Mouse (Mus musculus): Measurements from ENCODE around the gene Scimp. TPM values are rescaled to one million over a fixed set of nuclear protein-coding genes. Genes with fewer than 3 reads are reported as not detected.

Gene Scimp
- polyA plus RNA-seq, 1 experiment from 2014 or later = 0.20 TPM

DNA sequence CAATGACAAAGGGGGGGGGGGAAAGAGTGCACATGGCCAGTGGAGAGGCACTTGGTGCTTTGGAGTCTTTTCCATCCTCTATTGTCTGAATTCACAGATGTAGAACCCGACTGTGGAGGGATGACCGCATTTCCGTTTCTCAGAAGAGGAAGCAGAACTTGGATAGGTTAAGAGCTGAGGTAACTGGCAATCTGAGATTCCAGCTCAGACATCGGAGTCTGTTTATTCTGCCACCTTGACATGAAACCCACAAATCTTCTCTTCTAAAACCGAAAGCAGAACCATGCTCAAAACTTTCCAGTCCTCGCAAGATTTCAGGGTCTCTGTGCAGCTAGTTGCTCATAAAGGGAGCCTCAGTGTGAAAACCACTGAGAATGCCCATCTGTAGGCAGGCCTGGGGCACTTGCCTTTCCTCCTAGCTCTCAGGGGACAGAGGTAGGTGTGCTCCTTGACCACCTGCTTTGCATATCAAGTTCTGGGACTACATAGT is 8.6 kb downstream of the Scimp start:
- H3K9me3 ChIP-seq (ENCODE audit: low read length) = no peaks in the 10 kb centered on the region
- H3K9ac ChIP-seq (replicated peaks; ENCODE audit: low read length) = no peak overlapping the region
- no peak overlapping the region for H3K27ac ChIP-seq (ENCODE audit: low read length)
- 57% methylated on average over 6 of the region's 6 CpGs for WGBS
- H3K4me2 ChIP-seq (replicated peaks; ENCODE audit: low read depth, low read length) = no peak overlapping the region
- no peaks in the 10 kb centered on the region for H3K36me3 ChIP-seq (ENCODE audit: insufficient read depth, low read length)
- H3K4me1 ChIP-seq (ENCODE audit: insufficient read depth, low read length) = no peaks in the 10 kb centered on the region
- no peaks in the 10 kb centered on the region for H3K27me3 ChIP-seq (ENCODE audit: insufficient read depth, low read length)
- no peak for ATAC-seq (ENCODE audit: low FRiP score, low TSS enrichment)
- no peak overlapping the region for H3K4me3 ChIP-seq (ENCODE audit: low read length)

DNA sequence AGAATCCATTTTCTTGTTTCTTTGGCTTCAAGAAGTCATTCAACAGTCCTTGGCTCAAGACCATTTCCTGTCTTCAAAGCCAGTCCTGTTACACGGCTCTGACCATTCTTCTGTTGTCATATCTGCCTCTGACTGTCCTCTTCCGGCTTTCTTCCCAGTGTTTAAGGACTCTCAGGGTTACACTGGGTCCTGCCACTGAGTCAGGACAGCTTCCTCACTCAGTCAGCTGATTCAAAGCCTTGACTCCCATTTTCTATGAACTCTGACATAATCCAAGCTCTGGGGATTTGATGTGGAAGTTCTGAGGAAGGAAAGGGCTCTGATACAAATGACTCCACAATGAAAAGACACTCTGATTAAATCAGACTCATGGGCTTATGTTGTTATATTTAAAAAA is 9.5 kb downstream of the Scimp start:
- WGBS = 76% methylated on average over 2 of the region's 2 CpGs
- no peak overlapping the region for H3K4me2 ChIP-seq (replicated peaks; ENCODE audit: low read depth, low read length)
- ATAC-seq (ENCODE audit: low FRiP score, low TSS enrichment) = no peak

DNA sequence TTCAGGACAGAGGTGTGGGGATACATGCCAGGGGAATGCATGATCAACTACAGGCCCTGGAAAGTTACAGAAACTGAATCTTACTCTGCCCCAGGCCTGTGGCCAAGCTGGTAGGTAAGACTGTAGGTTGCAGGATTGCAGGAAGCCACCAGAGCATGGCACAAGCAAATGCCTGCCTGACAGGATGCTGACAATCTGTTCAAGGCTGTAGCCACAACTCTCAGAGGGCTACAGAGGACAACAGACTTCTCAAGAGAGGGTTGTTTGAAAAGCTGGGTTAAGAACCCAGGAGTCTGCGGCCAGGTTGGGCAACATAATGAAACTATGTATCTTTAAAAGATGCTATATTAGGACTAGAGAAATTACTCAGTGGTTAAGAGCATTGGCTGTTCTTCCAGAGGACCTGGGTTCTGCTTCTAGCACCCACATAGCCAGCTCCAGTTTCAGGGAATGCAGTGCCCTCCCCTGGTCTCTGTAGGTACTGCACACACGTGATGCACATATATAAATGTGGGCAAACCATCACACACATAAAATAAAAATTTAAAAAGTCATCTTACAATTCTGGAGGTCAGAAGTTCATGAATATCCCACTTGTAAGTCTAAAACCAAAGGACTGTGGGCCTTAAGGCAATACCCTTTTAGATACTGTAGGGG is 10.1 kb downstream of the Scimp start:
- 95% methylated on average over 2 of the region's 2 CpGs for WGBS
- H3K36me3 ChIP-seq (ENCODE audit: insufficient read depth, low read length) = no peaks in the 10 kb centered on the region
- H3K27me3 ChIP-seq (ENCODE audit: insufficient read depth, low read length) = no peaks in the 10 kb centered on the region
- H3K4me3 ChIP-seq (ENCODE audit: low read length) = no peak overlapping the region
- H3K27ac ChIP-seq (ENCODE audit: low read length) = no peak overlapping the region
- H3K4me2 ChIP-seq (replicated peaks; ENCODE audit: low read depth, low read length) = no peak overlapping the region
- H3K4me1 ChIP-seq (ENCODE audit: insufficient read depth, low read length) = no peaks in the 10 kb centered on the region
- no peaks in the 10 kb centered on the region for H3K9me3 ChIP-seq (ENCODE audit: low read length)
- no peak overlapping the region for H3K9ac ChIP-seq (replicated peaks; ENCODE audit: low read length)
- no peak for ATAC-seq (ENCODE audit: low FRiP score, low TSS enrichment)

More for the DNA sequence above, 9.5 kb downstream of the Scimp start:
- Histone ChIP-seq H3K9ac (replicated peaks; ENCODE audit: low read length) (no peak overlapping the region), H3K27me3 (ENCODE audit: insufficient read depth, low read length) (no peaks in the 10 kb centered on the region), H3K27ac (ENCODE audit: low read length) (no peak overlapping the region), H3K9me3 (ENCODE audit: low read length) (no peaks in the 10 kb centered on the region), H3K36me3 (ENCODE audit: insufficient read depth, low read length) (no peaks in the 10 kb centered on the region), H3K4me3 (ENCODE audit: low read length) (no peak overlapping the region), H3K4me1 (ENCODE audit: insufficient read depth, low read length) (no peaks in the 10 kb centered on the region)

DNA sequence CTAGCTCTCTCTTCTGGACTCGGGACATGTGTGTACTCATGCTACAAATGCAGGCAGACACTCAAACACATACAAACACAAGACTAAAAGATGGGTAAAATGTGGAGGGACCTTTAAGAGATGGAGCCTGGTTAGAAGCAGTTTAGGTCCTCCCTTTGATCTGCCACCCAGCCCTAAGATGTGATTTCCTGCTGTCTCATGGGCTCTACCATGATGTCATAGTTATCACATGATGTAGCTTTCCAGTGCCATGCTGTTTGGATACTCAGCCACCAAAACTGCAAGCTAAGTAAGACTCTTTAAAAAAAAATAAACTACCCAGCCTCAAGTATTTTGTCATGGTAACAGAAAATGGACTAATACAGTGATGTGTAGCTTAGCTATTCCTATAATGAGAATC is 20.0 kb downstream of the Scimp start:
- no peaks in the 10 kb centered on the region for H3K4me1 ChIP-seq (ENCODE audit: insufficient read depth, low read length)
- ATAC-seq (ENCODE audit: low FRiP score, low TSS enrichment) = no peak
- H3K9me3 ChIP-seq (ENCODE audit: low read length) = no peaks in the 10 kb centered on the region
- H3K9ac ChIP-seq (replicated peaks; ENCODE audit: low read length) = no peak overlapping the region
- no peak overlapping the region for H3K4me2 ChIP-seq (replicated peaks; ENCODE audit: low read depth, low read length)
- 94% methylated on average over 1 of the region's 1 CpGs for WGBS
- H3K27me3 ChIP-seq (ENCODE audit: insufficient read depth, low read length) = no peaks in the 10 kb centered on the region
- H3K27ac ChIP-seq (ENCODE audit: low read length) = no peak overlapping the region
- no peaks in the 10 kb centered on the region for H3K36me3 ChIP-seq (ENCODE audit: insufficient read depth, low read length)
- no peak overlapping the region for H3K4me3 ChIP-seq (ENCODE audit: low read length)

DNA sequence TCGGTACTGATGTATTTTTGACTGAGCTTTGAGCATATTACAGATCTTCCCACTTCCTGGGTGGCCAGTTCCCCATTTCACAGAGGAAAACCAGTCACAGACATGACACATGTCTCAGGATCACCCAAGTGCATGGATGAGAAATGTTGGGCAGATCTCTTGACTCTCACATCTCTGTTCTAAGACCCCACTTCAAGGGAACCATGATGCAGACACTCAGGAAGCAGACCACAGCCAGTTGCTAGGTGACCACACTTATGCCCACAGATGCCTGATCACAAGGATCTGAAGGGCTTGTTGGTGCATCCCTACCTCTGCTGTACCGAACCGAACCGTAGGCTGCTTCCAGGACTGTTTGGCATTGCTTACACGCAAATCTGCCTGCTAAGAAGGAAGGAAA is 20.7 kb downstream of the Scimp start:
- 80% methylated on average over 5 of the region's 5 CpGs for WGBS
- Histone ChIP-seq H3K36me3 (ENCODE audit: insufficient read depth, low read length) (no peaks in the 10 kb centered on the region), H3K4me3 (ENCODE audit: low read length) (no peak overlapping the region), H3K27ac (ENCODE audit: low read length) (no peak overlapping the region), H3K4me1 (ENCODE audit: insufficient read depth, low read length) (no peaks in the 10 kb centered on the region), H3K9me3 (ENCODE audit: low read length) (no peaks in the 10 kb centered on the region), H3K27me3 (ENCODE audit: insufficient read depth, low read length) (no peaks in the 10 kb centered on the region), H3K4me2 (replicated peaks; ENCODE audit: low read depth, low read length) (no peak overlapping the region), H3K9ac (replicated peaks; ENCODE audit: low read length) (no peak overlapping the region)
- no peak for ATAC-seq (ENCODE audit: low FRiP score, low TSS enrichment)

DNA sequence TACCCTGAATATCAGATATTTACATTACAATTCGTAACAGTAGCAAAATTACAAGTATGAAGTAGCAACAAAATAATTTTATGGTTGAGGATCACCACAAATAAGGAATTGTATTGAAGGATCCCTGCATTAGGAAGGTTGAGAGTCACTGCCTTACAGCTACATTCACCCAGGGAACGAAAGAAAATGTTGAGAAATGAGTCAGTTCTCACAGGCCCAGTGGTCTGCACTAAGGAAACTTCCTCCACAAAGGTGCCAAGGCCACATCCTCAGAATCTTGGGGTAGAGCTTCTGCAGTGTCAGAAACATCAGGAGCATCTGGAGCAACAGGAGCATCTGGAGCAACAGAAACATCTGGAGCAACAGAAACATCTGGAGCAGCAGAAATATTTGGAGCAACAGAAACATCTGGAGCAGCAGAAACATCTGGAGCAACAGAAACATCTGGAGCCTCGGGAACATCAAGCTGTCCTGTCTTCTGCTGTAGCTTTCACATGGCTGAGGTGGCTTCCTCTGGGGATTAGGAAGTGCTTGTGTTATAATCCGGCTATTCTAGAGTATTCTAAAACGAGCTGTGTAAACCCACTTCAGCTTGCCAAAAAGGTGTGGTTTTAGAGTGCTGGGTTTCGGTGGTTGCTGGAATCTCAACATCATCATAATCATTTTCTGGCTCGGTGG is 21.4 kb downstream of the Scimp start:
- no peaks in the 10 kb centered on the region for H3K36me3 ChIP-seq (ENCODE audit: insufficient read depth, low read length)
- ATAC-seq (ENCODE audit: low FRiP score, low TSS enrichment) = no peak
- no peaks in the 10 kb centered on the region for H3K4me1 ChIP-seq (ENCODE audit: insufficient read depth, low read length)
- H3K4me2 ChIP-seq (replicated peaks; ENCODE audit: low read depth, low read length) = no peak overlapping the region
- no peaks in the 10 kb centered on the region for H3K9me3 ChIP-seq (ENCODE audit: low read length)
- H3K9ac ChIP-seq (replicated peaks; ENCODE audit: low read length) = no peak overlapping the region
- H3K4me3 ChIP-seq (ENCODE audit: low read length) = no peak overlapping the region
- H3K27me3 ChIP-seq (ENCODE audit: insufficient read depth, low read length) = no peaks in the 10 kb centered on the region
- H3K27ac ChIP-seq (ENCODE audit: low read length) = no peak overlapping the region
- 69% methylated on average over 7 of the region's 7 CpGs for WGBS

DNA sequence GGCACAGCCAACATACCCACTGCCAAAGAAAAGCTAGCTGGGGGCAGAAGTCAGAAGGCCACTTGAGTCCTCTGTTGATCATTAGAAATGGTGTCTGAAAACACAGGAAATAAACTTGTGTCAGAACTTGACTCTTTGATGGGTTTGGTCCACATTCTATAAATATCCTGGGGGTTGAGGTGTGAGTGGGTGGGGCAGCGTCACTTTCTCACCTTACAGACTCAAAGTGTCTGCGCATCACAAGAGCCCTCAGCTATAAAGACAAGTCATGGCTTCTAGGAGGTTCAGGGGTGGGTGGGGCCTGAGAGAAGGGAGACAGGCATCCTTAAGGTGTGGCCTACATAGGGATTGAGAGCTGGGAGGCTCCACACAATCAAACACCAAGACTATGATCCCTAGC is 22.0 kb downstream of the Scimp start:
- Histone ChIP-seq H3K4me2 (replicated peaks; ENCODE audit: low read depth, low read length) (no peak overlapping the region), H3K27me3 (ENCODE audit: insufficient read depth, low read length) (no peaks in the 10 kb centered on the region), H3K4me3 (ENCODE audit: low read length) (no peak overlapping the region), H3K36me3 (ENCODE audit: insufficient read depth, low read length) (no peaks in the 10 kb centered on the region), H3K4me1 (ENCODE audit: insufficient read depth, low read length) (no peaks in the 10 kb centered on the region), H3K9me3 (ENCODE audit: low read length) (no peaks in the 10 kb centered on the region), H3K27ac (ENCODE audit: low read length) (no peak overlapping the region), H3K9ac (replicated peaks; ENCODE audit: low read length) (no peak overlapping the region)
- no peak for ATAC-seq (ENCODE audit: low FRiP score, low TSS enrichment)
- 67% methylated on average over 2 of the region's 2 CpGs for WGBS

DNA sequence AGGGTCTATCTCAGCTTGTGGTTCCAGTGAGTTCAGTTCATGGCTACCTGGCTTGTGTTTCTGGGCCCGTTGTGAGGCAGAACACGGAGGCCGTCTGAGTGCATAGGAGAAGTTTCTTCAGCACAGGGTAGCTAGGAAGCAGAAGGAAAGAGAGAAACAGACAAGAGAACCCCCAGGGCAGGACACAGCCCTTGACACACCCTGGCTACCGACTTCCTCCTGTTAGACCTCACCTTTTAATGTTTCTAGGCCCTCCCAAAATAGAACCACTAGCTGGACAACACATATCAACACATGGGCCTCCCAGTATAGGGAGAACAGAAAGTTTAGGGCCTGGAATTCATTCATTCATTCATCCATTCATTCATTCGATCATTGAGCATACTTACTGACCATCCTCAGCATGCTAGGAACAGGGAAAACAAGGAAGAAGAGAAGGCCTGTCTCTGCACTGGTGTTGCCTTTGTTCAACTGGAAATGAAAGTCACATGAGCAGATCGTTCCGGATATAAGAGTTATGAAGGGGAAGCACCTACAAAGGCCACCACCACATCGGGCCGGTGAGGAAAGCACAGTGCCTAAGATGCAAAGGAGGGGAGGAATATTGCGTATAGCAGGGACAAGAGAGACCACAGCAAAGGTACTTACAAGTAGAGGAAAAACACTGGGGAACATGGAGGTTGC is 23.3 kb downstream of the Scimp start:
- no peak overlapping the region for H3K4me3 ChIP-seq (ENCODE audit: low read length)
- no peaks in the 10 kb centered on the region for H3K4me1 ChIP-seq (ENCODE audit: insufficient read depth, low read length)
- H3K4me2 ChIP-seq (replicated peaks; ENCODE audit: low read depth, low read length) = no peak overlapping the region
- no peak overlapping the region for H3K27ac ChIP-seq (ENCODE audit: low read length)
- H3K9ac ChIP-seq (replicated peaks; ENCODE audit: low read length) = no peak overlapping the region
- 88% methylated on average over 10 of the region's 10 CpGs for WGBS
- no peak for ATAC-seq (ENCODE audit: low FRiP score, low TSS enrichment)
- H3K27me3 ChIP-seq (ENCODE audit: insufficient read depth, low read length) = no peaks in the 10 kb centered on the region
- H3K36me3 ChIP-seq (ENCODE audit: insufficient read depth, low read length) = no peaks in the 10 kb centered on the region
- H3K9me3 ChIP-seq (ENCODE audit: low read length) = no peaks in the 10 kb centered on the region

DNA sequence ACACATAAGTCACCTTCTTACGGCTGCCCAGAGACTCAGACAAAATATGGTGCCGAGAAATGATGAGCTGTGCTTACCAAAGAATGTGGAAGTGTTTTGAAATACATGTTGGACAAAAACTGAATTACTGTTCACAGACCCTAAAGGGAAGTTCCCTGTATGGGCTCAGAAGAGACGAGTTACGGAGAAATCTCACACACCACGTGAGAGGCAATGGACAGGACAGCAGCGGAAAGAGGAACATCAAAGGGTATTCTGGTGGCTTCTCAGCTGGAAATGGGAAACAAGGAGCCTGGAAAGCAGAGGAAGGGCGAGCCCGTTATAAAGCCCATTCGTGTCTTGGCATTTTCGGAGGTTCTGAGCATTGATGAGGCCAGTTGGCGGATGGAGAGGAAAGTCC is 25.3 kb downstream of the Scimp start:
- H3K27me3 ChIP-seq (ENCODE audit: insufficient read depth, low read length) = no peaks in the 10 kb centered on the region
- no peaks in the 10 kb centered on the region for H3K36me3 ChIP-seq (ENCODE audit: insufficient read depth, low read length)
- H3K4me2 ChIP-seq (replicated peaks; ENCODE audit: low read depth, low read length) = no peak overlapping the region
- no peaks in the 10 kb centered on the region for H3K9me3 ChIP-seq (ENCODE audit: low read length)
- no peaks in the 10 kb centered on the region for H3K4me1 ChIP-seq (ENCODE audit: insufficient read depth, low read length)
- 41% methylated on average over 11 of the region's 11 CpGs for WGBS
- ATAC-seq (ENCODE audit: low FRiP score, low TSS enrichment) = no peak
- no peak overlapping the region for H3K9ac ChIP-seq (replicated peaks; ENCODE audit: low read length)
- no peak overlapping the region for H3K27ac ChIP-seq (ENCODE audit: low read length)
- no peak overlapping the region for H3K4me3 ChIP-seq (ENCODE audit: low read length)

DNA sequence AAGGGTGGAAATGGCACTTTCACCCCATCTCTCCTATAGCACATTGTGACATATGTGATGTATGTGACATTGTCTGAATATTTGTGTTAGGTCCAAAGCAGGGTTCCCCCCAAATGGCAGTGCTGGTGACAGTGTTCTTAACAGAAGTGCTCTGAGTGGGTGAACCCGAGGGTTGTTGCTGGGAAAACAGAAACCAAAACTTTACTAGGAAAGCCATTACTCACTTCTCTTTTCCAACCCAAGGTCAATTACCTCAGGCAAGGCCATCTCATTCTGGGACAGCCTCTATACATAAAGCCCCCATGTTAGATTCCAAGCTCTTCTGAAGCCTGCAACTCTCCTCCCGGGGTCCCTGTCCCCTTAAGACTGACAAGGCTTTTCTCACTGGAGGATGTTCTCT is 26.5 kb downstream of the Scimp start:
- Histone ChIP-seq H3K36me3 (ENCODE audit: insufficient read depth, low read length) (no peaks in the 10 kb centered on the region), H3K9ac (replicated peaks; ENCODE audit: low read length) (no peak overlapping the region), H3K9me3 (ENCODE audit: low read length) (no peaks in the 10 kb centered on the region), H3K4me3 (ENCODE audit: low read length) (no peak overlapping the region), H3K27me3 (ENCODE audit: insufficient read depth, low read length) (no peaks in the 10 kb centered on the region), H3K27ac (ENCODE audit: low read length) (no peak overlapping the region), H3K4me1 (ENCODE audit: insufficient read depth, low read length) (no peaks in the 10 kb centered on the region), H3K4me2 (replicated peaks; ENCODE audit: low read depth, low read length) (no peak overlapping the region)
- no peak for ATAC-seq (ENCODE audit: low FRiP score, low TSS enrichment)
- 43% methylated on average over 2 of the region's 2 CpGs for WGBS
